Mouse (Mus musculus) heart, embryonic 10.5 days (tissue): Measurements from ENCODE around the gene Nrn1. TPM values are rescaled to one million over a fixed set of nuclear protein-coding genes. Genes with fewer than 3 reads are reported as not detected.

Experiments
- DNase-seq: peaks from one replicate; pipeline ENCODE4 v3.0.0-alpha.2; 2017; ENCODE audit warnings: low spot score
- H3K27ac ChIP-seq: fragments of 300-500 bp; sonication (generic); 2 replicates; pipeline ENCODE4 v1.5.1; 2016; ENCODE audit warnings: mild to moderate bottlenecking
- H3K27me3 ChIP-seq: fragments of 300-500 bp; sonication (generic); 2 replicates; pipeline ENCODE4 v1.6.1; 2016; ENCODE audit warnings: mild to moderate bottlenecking; ENCODE audit not compliant: poor library complexity, insufficient read depth, severe bottlenecking
- H3K36me3 ChIP-seq: fragments of 300-500 bp; sonication (generic); 2 replicates; pipeline ENCODE4 v1.6.1; 2016; ENCODE audit warnings: mild to moderate bottlenecking, moderate library complexity
- H3K4me1 ChIP-seq: fragments of 300-500 bp; sonication (generic); 2 replicates; pipeline ENCODE4 v1.6.1; 2016; ENCODE audit warnings: mild to moderate bottlenecking
- H3K4me3 ChIP-seq: fragments of 300-500 bp; sonication (generic); 2 replicates; pipeline ENCODE4 v1.5.1; 2016; ENCODE audit warnings: mild to moderate bottlenecking, moderate library complexity
- H3K9me3 ChIP-seq: fragments of 300-500 bp; sonication (generic); 2 replicates; pipeline ENCODE4 v1.6.1; 2016; ENCODE audit warnings: mild to moderate bottlenecking, moderate library complexity
- WGBS: fragments of 180-500 bp; shearing (Covaris S2); methylation state at CpG from one replicate; pipeline ENCODE4 v1.1.7; 2016; 5-methylcytosine and 5-hydroxymethylcytosine counted together
- polyA plus RNA-seq: library from polyadenylated mRNA; unstranded; fragments of >200 nt; fragmentation: Nextera tagmentation; extraction: Ambion mirVana; gene quantifications from 2 replicates; pipeline ENCODE4 v1.2.1, GENCODE M21; 2016

Gene Nrn1
- polyA plus RNA-seq, 1 experiment from 2014 or later = 1.7 TPM

DNA sequence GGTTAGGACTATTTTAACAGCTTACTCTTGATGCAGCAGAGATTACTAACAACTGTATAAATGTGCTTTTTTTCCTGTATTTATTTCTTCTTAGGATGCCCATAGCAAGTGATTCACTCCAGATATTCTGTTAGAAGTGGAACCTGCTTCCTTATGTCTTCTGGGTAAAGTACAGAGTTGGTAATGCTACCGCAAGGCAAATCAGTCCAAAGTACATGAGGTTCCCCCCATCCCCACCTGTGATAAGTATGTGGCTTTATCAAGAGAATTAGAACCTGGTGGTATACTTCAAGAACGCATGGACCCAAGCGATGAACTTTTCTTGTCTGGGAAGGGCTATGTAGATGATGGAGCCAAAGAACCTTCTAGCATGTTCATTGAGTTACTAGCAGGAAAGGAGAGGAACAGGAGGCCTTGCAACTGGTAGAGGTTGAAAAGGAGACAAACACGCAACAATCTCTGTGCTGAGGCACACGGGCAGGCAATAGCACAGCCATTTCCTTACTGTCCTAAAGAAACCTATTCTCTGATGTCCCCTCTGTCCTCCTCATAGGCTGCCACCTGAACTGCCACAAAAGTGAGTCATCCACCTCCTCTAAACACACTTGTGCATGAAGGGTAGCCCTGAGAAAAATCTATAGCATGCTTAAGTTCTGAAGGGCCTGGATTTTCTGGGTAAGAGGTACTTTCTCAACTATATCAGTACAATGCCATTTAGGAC is 14.5 kb downstream of the Nrn1 start:
- no peaks in the 10 kb centered on the region for H3K36me3 ChIP-seq
- no peak overlapping the region for H3K4me3 ChIP-seq
- peaks cover 13% of the 10 kb centered on the region; the same call in 1 of the 2 replicates for H3K4me1 ChIP-seq
- H3K27ac ChIP-seq = no peak overlapping the region
- H3K27me3 ChIP-seq = peaks cover 58% of the 10 kb centered on the region
- no peak for DNase-seq
- H3K9me3 ChIP-seq = no peaks in the 10 kb centered on the region
- 87% methylated on average over 5 of the region's 5 CpGs for WGBS

DNA sequence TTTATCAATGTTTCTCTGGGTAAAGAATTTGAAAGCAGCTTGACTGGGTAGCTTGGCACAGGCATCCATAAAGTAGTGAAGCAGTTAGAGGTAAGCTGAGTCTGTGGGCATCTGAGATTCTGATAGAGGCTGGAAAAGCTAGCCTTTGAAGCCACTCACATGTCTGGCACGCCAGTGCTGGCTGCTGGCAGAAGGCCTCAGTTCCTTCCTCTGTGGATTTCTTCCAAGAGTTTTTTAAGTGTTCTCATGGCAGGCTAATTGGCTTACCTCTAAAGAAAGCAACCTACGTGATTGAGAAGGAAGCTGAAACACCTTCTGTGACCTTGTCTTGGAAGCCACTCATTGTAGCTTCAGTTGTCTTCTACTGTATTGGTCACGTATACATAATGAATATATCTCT is 17.6 kb downstream of the Nrn1 start:
- 65% methylated on average over 3 of the region's 3 CpGs for WGBS

DNA sequence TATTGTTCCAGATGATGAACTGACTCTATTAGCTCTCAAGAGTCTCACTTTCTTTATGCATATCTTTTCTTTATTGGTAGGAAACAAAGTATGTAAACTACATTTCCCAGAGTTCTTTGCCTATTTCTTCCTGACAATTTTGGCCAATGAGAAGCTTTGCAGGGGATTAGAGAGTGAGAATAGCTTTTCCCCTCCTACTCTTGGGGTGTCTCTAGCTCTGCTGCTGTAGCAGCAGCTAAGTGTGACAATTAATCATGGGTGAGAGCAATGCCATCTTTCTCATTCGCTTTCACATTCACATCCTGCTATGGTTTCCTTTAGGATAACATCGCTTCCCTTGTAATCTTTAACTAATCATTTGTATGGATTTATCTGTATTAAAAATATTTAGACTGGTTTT is 18.2 kb downstream of the Nrn1 start:
- H3K4me1 ChIP-seq = no peaks in the 10 kb centered on the region
- no peak overlapping the region for H3K4me3 ChIP-seq
- WGBS = 39% methylated on average over 2 of the region's 2 CpGs
- no peak for DNase-seq
- no peaks in the 10 kb centered on the region for H3K9me3 ChIP-seq
- H3K27me3 ChIP-seq = peaks cover 21% of the 10 kb centered on the region
- no peak overlapping the region for H3K27ac ChIP-seq
- H3K36me3 ChIP-seq = no peaks in the 10 kb centered on the region

More for the DNA sequence above, 17.6 kb downstream of the Nrn1 start:
- H3K36me3 ChIP-seq = no peaks in the 10 kb centered on the region
- H3K9me3 ChIP-seq = no peaks in the 10 kb centered on the region
- H3K27ac ChIP-seq = no peak overlapping the region
- no peak overlapping the region for H3K4me3 ChIP-seq
- H3K27me3 ChIP-seq = peaks cover 27% of the 10 kb centered on the region
- no peaks in the 10 kb centered on the region for H3K4me1 ChIP-seq
- no peak for DNase-seq

DNA sequence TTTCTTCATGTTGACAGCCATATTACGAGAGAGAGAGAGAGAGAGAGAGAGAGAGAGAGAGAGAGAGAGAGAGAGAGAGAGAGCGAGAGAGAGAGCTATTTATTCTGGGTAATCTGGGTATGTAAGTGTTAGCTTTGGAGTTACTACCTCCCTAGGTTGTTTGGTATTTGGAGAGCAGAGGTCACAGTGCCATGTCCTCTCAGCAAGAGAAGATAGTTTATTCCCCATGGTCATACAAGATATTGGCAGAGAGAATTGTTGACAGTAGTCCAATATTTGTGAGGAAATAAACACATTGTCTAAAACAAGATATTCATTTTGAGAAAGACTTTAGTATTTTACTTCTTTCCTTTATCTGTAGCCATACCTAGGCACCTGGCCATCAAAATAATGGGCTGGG is 20.8 kb downstream of the Nrn1 start:
- no peak for DNase-seq
- H3K4me3 ChIP-seq = no peak overlapping the region
- no peaks in the 10 kb centered on the region for H3K4me1 ChIP-seq
- H3K27me3 ChIP-seq = no peaks in the 10 kb centered on the region
- no peaks in the 10 kb centered on the region for H3K36me3 ChIP-seq
- WGBS = 82% methylated on average over 2 of the region's 2 CpGs
- no peaks in the 10 kb centered on the region for H3K9me3 ChIP-seq
- H3K27ac ChIP-seq = no peak overlapping the region

DNA sequence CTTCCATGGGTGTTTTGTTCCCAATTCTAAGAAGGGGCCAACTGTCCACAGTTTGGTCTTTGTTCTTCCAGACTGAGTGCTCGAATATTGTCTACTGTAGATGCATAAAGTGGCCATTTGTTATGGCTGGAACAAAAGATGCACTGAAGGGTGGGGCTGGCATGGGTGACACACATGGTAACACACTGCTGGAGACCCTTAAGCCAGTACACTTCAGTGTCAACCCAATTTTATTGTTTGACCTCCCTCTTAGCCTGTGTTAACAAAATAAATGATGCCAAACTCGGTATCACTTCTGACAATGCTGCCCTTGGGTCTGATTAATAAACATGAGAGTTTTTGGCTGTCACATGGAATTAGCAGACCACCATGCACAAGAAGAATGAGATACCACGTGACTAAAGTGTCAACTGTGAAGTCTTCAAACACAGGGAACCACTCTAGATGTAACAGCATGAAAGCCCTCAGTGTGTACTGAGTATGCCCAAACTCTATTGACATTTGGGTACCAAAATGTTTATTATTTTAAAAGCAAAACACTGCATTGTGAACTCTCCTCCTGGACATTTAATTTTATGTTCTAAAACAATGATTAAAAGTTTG is 27.7 kb downstream of the Nrn1 start:
- Histone ChIP-seq H3K4me3 (no peak overlapping the region), H3K27me3 (no peaks in the 10 kb centered on the region), H3K36me3 (no peaks in the 10 kb centered on the region), H3K9me3 (no peaks in the 10 kb centered on the region), H3K27ac (no peak overlapping the region), H3K4me1 (no peaks in the 10 kb centered on the region)
- no peak for DNase-seq
- 55% methylated on average over 3 of the region's 3 CpGs for WGBS

DNA sequence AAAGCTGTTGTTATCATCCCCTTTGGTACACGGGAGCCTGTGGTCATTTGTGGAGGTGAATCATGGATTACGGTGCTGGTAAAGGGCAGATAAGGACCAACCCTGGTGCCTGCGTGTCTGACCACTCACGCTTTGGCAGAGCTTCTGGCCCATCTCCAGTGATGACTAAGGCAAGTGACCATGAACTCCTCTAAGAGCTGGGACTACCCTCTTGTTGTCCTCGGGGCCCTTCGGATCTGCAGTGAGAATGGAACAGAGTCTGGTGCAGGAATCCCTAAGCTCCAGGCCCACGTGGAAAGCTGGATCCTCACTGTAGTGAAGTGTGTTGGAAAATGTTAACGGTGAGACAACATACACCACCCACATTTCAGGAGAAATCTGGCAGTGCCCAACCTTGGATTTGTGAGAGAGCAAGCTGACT is 38.6 kb downstream of the Nrn1 start:
- no peaks in the 10 kb centered on the region for H3K9me3 ChIP-seq
- no peaks in the 10 kb centered on the region for H3K36me3 ChIP-seq
- no peaks in the 10 kb centered on the region for H3K27me3 ChIP-seq
- 62% methylated on average over 8 of the region's 8 CpGs for WGBS
- H3K4me3 ChIP-seq = no peak overlapping the region
- no peak overlapping the region for H3K27ac ChIP-seq
- DNase-seq = no peak
- 0 out of 2 replicates have a peak, but pooled peaks cover 7% of the 10 kb centered on the region for H3K4me1 ChIP-seq

DNA sequence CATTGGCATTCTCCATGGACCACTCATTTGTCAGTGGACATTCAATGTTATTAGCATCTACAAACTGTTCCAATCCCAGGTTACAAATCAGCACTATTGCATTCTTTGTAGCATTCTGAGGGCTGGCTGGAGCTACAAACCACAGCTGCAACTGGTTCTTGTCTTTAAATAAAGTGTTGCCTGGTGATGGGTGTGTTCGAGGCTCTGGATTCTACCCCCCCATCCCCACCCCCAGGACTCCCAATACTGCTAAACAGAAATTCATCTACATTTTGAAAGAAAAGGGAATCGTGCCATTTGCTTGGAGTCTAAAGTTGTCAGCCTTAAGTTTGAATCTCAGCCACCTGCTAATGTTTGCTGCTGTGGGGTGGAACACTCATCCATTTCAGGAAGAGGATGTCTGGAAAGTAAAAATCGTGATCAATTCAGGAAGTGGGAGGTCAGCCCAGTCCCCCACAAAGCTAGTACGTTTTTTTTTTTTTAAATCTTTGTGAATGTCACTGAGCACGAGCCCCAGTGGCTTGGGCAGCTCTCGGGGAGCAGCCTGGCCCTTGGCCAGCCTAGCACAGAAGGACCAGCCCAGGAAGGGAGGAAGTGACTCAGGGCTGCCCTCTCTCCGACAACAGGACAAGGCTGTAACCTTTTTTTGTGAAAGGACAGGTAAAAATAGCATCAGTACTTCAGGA is 39.3 kb downstream of the Nrn1 start:
- no peak overlapping the region for H3K27ac ChIP-seq
- H3K9me3 ChIP-seq = no peaks in the 10 kb centered on the region
- 58% methylated on average over 7 of the region's 7 CpGs for WGBS
- DNase-seq = no peak
- no peaks in the 10 kb centered on the region for H3K27me3 ChIP-seq
- 0 out of 2 replicates have a peak, but pooled peaks cover 7% of the 10 kb centered on the region for H3K4me1 ChIP-seq
- H3K4me3 ChIP-seq = no peak overlapping the region
- no peaks in the 10 kb centered on the region for H3K36me3 ChIP-seq

DNA sequence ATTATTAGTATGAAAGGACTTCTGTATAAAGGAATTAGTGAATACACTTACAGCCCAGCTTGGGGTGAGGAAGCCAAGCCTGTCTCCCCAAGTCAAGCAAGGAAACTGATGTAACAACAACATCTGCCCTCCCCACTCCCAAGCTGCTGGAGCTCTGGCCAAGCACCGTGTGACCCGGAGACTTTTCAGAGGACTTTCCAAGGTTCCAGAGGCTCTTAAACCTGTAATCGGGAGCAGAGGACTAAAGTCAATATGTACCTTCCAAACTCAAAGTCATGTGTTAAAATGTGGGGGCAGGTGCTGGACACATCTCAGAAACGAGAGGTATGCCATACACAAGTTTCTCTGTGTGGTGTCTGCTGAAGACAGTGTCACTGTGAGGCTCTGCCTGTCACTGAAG is 51.4 kb downstream of the Nrn1 start:
- no peak overlapping the region for H3K27ac ChIP-seq
- no peak overlapping the region for H3K4me3 ChIP-seq
- H3K27me3 ChIP-seq = no peaks in the 10 kb centered on the region
- H3K36me3 ChIP-seq = no peaks in the 10 kb centered on the region
- no peaks in the 10 kb centered on the region for H3K9me3 ChIP-seq
- DNase-seq = no peak
- no peaks in the 10 kb centered on the region for H3K4me1 ChIP-seq
- WGBS = 77% methylated on average over 4 of the region's 4 CpGs

DNA sequence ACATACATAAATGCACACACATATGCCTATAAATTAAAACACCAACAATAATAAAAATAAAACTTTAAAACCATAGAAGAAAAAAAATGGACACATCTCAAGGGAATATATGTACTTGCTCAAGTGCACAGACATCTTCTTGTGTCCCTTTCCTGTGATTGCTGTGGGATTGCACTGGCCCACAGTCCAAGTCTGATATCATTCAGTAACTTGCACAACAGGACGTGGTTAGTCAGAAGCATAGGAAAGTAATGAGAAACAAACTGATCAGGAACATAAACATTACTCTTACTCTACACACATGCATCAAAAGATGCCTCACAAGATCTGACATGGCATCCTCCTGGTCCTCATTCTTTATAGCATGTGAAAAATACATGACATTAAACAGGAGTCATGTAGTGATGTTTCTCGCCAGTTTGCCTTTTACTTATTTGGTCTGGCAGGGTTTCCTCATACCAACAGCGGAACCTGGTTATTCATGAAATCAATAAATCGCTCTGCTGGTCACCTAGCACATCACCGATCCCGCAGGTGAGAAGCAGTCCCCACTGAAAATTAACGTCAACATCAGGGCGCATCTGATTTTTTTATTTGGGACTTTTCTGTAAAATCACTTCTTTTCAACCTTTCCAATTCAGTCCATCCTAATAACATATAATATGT is 54.1 kb downstream of the Nrn1 start:
- Histone ChIP-seq H3K4me3 (no peak overlapping the region), H3K9me3 (no peaks in the 10 kb centered on the region), H3K27ac (no peak overlapping the region), H3K27me3 (no peaks in the 10 kb centered on the region), H3K36me3 (no peaks in the 10 kb centered on the region), H3K4me1 (no peaks in the 10 kb centered on the region)
- no peak for DNase-seq
- WGBS = 85% methylated on average over 8 of the region's 8 CpGs

DNA sequence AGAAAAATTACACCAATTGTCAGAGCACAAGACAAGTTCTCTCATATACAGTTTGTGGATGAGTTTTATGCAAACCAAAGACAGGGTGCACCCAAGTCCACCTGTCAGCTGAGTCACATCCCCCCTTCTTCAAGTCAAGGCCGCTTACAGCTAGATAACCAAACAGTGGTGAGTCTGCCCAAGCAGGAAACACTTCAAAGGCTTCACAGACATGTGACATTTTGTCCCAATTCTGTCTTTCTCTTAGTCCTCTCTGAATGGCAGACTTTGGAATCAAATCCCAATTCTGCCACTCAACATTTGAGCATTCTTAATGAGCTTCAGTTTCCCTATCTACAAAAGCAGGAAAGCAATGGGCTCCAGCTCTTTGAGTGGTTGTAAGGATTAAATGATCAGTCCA is 55.6 kb downstream of the Nrn1 start:
- no peaks in the 10 kb centered on the region for H3K9me3 ChIP-seq
- no peak for DNase-seq
- H3K36me3 ChIP-seq = no peaks in the 10 kb centered on the region
- no peak overlapping the region for H3K27ac ChIP-seq
- H3K4me1 ChIP-seq = no peaks in the 10 kb centered on the region
- no peak overlapping the region for H3K4me3 ChIP-seq
- 61% methylated on average over 1 of the region's 1 CpGs for WGBS
- no peaks in the 10 kb centered on the region for H3K27me3 ChIP-seq
